Comparison of ENCODE assay signal across 13 mouse cellular contexts in the genomic region with DNA sequence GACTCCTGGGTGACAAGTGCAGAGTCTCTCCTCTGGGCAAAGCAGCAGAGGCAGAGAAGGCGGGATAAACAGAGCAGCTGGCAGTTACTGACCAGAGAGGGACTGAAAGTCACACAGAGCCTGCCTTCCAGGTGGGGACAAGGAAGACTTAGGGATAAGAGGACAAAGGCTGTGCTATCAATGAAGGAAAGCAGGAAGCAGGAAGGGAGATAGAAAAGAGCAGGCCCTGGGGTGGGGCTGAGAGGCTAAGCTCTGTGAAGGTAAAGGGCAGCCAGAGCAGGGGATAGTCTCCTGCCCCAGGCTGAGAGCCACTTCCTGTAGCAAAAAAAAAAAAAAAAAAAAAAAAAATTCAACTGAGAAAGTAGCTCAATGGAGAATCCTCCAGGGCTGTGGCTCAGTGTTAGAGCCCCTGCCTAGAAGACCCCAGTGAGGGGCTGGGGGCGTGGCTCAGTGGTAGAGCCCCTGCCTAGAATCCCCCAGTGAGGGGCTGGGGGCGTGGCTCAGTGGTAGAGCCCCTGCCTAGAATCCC. TPM values are rescaled to one million over a fixed set of nuclear protein-coding genes. Genes with fewer than 3 reads are reported as not detected.
DNase-seq lines count a peak whose midpoint lies in the region; ATAC-seq and TF ChIP-seq lines count a peak whose summit lies in the region.
"Had no signal": no experiment of that assay in that cellular context is flagged by ENCODE, and none has a peak within 500 bp of the region (broad histone marks: within the 10 kb centered on the region; RNA-seq: fewer than 3 reads in every experiment).

No protein-coding gene starts in this region.

- 86% methylated on average over 3 of the region's 3 CpGs for WGBS in kidney, adult 2 months
- 100% methylated on average over 2 of the region's 3 CpGs for WGBS in hindbrain, embryonic 14.5 days
- 88% methylated on average over 3 of the region's 3 CpGs for WGBS in midbrain, embryonic 15.5 days

- no peaks in the 10 kb centered on the region for H3K36me3 ChIP-seq in kidney, adult 2 months (ENCODE audit: control insufficient read depth, insufficient read depth, low read length)
- peaks cover 0 to 4% of the 10 kb centered on the region in 2 experiments; a peak in 1 of 4 replicates for H3K36me3 ChIP-seq in MEL (ENCODE audit: control insufficient read depth in 1 of 2, insufficient read depth in 2 of 2, low read length in 2 of 2)
- H3K36me3 ChIP-seq in hindbrain, embryonic 14.5 days (replicated peaks; ENCODE audit: control insufficient read depth, insufficient read depth): 0 out of 2 replicates have a peak, but pooled peaks cover 6% of the 10 kb centered on the region
- H3K36me3 ChIP-seq in midbrain, embryonic 15.5 days (replicated peaks): no peaks in the 10 kb centered on the region

- H3K27me3 ChIP-seq in kidney, adult 2 months (replicated peaks; ENCODE audit: control insufficient read depth, insufficient read depth, low read length): no peaks in the 10 kb centered on the region
- no peaks in the 10 kb centered on the region for H3K27me3 ChIP-seq in MEL (ENCODE audit: control insufficient read depth in 1 of 2, insufficient read depth in 2 of 2, low read length in 2 of 2)
- H3K27me3 ChIP-seq in hindbrain, embryonic 14.5 days (ENCODE audit: control insufficient read depth, insufficient read depth, low read length): no peaks in the 10 kb centered on the region
- H3K27me3 ChIP-seq in midbrain, embryonic 15.5 days (replicated peaks): no peaks in the 10 kb centered on the region

- ATAC-seq in hindbrain, embryonic 14.5 days (ENCODE audit: low FRiP score): no peak
- ATAC-seq in midbrain, embryonic 15.5 days (replicated peaks): no peak

- peaks cover 1% of the 10 kb centered on the region; the same call in 1 of the 2 replicates for H3K79me2 ChIP-seq in MEL (ENCODE audit: control insufficient read depth, insufficient read depth, low read length, poor library complexity)

- TF ChIP-seq RAD21 in MEL (IDR thresholded peaks at IDR 0.05; ENCODE audit: low read depth, low read length): no peak

- H3K4me1 ChIP-seq in kidney, adult 2 months (ENCODE audit: control insufficient read depth, insufficient read depth, low read length): peaks cover 43% of the 10 kb centered on the region
- H3K4me1 ChIP-seq in MEL (ENCODE audit: control insufficient read depth in 1 of 2, insufficient read depth in 2 of 2, low read length in 2 of 2): peaks cover 0 to 10% of the 10 kb centered on the region in 2 experiments; a peak in 3 of 4 replicates
- H3K4me1 ChIP-seq in hindbrain, embryonic 14.5 days (replicated peaks; ENCODE audit: control insufficient read depth, insufficient read depth, low read length): peaks cover 56% of the 10 kb centered on the region
- peaks cover 59% of the 10 kb centered on the region for H3K4me1 ChIP-seq in midbrain, embryonic 15.5 days

- TF ChIP-seq POLR2A in kidney, adult 2 months (IDR thresholded peaks at IDR 0.05; ENCODE audit: low read depth, low read length): no peak
- no peak for TF ChIP-seq POLR2A in MEL (IDR thresholded peaks at IDR 0.05; ENCODE audit: control insufficient read depth in 1 of 2, insufficient read depth in 1 of 2, low read depth in 1 of 2, low read length in 2 of 2, poor library complexity in 1 of 2)

- TF ChIP-seq EP300 in MEL (IDR thresholded peaks at IDR 0.05; ENCODE audit: low read depth in 1 of 2, low read length in 2 of 2): no peak

- H3K4me2 ChIP-seq in hindbrain, embryonic 14.5 days (replicated peaks): peak overlapping the region; percentile 88
- peak overlapping the region; percentile 93 for H3K4me2 ChIP-seq in midbrain, embryonic 15.5 days

- DNase-seq in kidney, adult 2 months: no peak
- no peak for DNase-seq in kidney, postnatal 25 days
- DNase-seq in MEL (ENCODE audit: low read depth, low spot score) (no peak), MN1 (ENCODE audit: low spot score) (no peak)
- DNase-seq in hindbrain, embryonic 14.5 days (ENCODE audit: low spot score): no peak
- no peak for DNase-seq in gastrocnemius, adult 18-20 months (ENCODE audit: low spot score)
- no peak for DNase-seq in layer of hippocampus, adult 11-12 months (ENCODE audit: low spot score)
- DNase-seq: gastrocnemius, postnatal 14 days; heart, postnatal 14 days; kidney, postnatal 4 days; lung, postnatal 14 days had no signal

- H3K27ac ChIP-seq in kidney, adult 2 months (ENCODE audit: insufficient read depth, low read depth, low read length): peak overlapping the region; percentile 37; the same call in 1 of the 2 replicates
- H3K27ac ChIP-seq in MEL (ENCODE audit: control insufficient read depth, low read depth, low read length): no peak overlapping the region
- H3K27ac ChIP-seq in hindbrain, embryonic 14.5 days: no peak overlapping the region
- no peak overlapping the region for H3K27ac ChIP-seq in midbrain, embryonic 15.5 days

- no peak overlapping the region for H3K9ac ChIP-seq in MEL (ENCODE audit: control insufficient read depth, low read depth, low read length, poor library complexity, severe bottlenecking)
- H3K9ac ChIP-seq in hindbrain, embryonic 14.5 days: peak overlapping the region; percentile 3; the same call in 1 of the 2 replicates
- H3K9ac ChIP-seq in midbrain, embryonic 15.5 days: no peak overlapping the region

- no peak for TF ChIP-seq CTCF in kidney, adult 2 months (conservative IDR thresholded peaks at IDR 0.05; ENCODE audit: insufficient read depth, insufficient read length, low read depth, low read length)
- no peak for TF ChIP-seq CTCF in MEL (IDR thresholded peaks at IDR 0.05 in 2 of 3, conservative IDR thresholded peaks at IDR 0.05 in 1 of 3; ENCODE audit: control insufficient read depth in 1 of 3, insufficient read depth in 1 of 3, low read depth in 2 of 3, low read length in 3 of 3, poor library complexity in 1 of 3, severe bottlenecking in 1 of 3)

- no peak overlapping the region for H3K4me3 ChIP-seq in kidney, adult 2 months (ENCODE audit: insufficient read depth, low read depth, low read length)
- H3K4me3 ChIP-seq in MEL (ENCODE audit: control insufficient read depth in 1 of 2, insufficient read depth in 1 of 2, low read depth in 2 of 2, low read length in 2 of 2): no peak overlapping the region
- peak overlapping the region; percentile 12; the same call in 1 of the 2 replicates for H3K4me3 ChIP-seq in hindbrain, embryonic 14.5 days (replicated peaks; ENCODE audit: low read length)
- peak overlapping the region; percentile 81; the same call in 1 of the 2 replicates for H3K4me3 ChIP-seq in midbrain, embryonic 15.5 days

- H3K9me3 ChIP-seq in MEL (replicated peaks; ENCODE audit: insufficient read depth, low read length): no peaks in the 10 kb centered on the region
- H3K9me3 ChIP-seq in hindbrain, embryonic 14.5 days (ENCODE audit: control insufficient read depth, low read length): no peaks in the 10 kb centered on the region
- H3K9me3 ChIP-seq in midbrain, embryonic 15.5 days: no peaks in the 10 kb centered on the region

TF ChIP-seq in MEL, 35 proteins besides CTCF, POLR2A, EP300 and RAD21:
- TF ChIP-seq ZNF384 (IDR thresholded peaks at IDR 0.05; ENCODE audit: low read depth, low read length): peak; percentile 71
- TF ChIP-seq KAT2A (conservative IDR thresholded peaks at IDR 0.05; ENCODE audit: low read depth, low read length): no peak
- TF ChIP-seq USF1 (IDR thresholded peaks at IDR 0.05; ENCODE audit: low read depth, low read length): no peak

RNA-seq across cellular contexts. Expression of a gene that starts 2.5 kb away (rescaled TPM):
- polyA plus RNA-seq in kidney, adult 2 months (2012; rRNA removed): 22.4 and 25.2 TPM in 2 replicates
- total RNA-seq in MEL (2012; rRNA removed): 3.5 and 4.4 TPM in 2 replicates
- 1 to 10 TPM in 1 of 2 experiments, not detected in 1; 7.4 TPM for polyA plus RNA-seq in MEL (2012; ENCODE audit: insufficient read depth in 1 of 2, insufficient read length in 2 of 2, low read depth in 1 of 2, low replicate concordance in 2 of 2, missing spikeins in 1 of 2)
- polyA plus RNA-seq in hindbrain, embryonic 14.5 days (2014; fragmentation: Nextera tagmentation; extraction: Ambion mirVana): 16.3 and 16.8 TPM in 2 replicates
- polyA plus RNA-seq in midbrain, embryonic 15.5 days (2015; fragmentation: Nextera tagmentation; extraction: Ambion mirVana): 16.1 and 16.9 TPM in 2 replicates
- total RNA-seq in gastrocnemius, adult 18-20 months (2021): 1 to 10 TPM; 1.7 to 3.0 TPM

RNA-seq across cellular contexts. Expression of a gene that starts 10.3 kb away (rescaled TPM):
- 0.34 and 0.48 TPM in 2 replicates for polyA plus RNA-seq in kidney, adult 2 months (2012; rRNA removed)
- 0.07 TPM in 1 of 2 replicates, not detected in the other for total RNA-seq in MEL (2012; rRNA removed)
- polyA plus RNA-seq in MEL (2012; ENCODE audit: insufficient read depth in 1 of 2, insufficient read length in 2 of 2, low read depth in 1 of 2, low replicate concordance in 2 of 2, missing spikeins in 1 of 2): under 1 TPM in 1 of 2 experiments, not detected in 1; 0.21 TPM
- 0.25 and 0.39 TPM in 2 replicates for polyA plus RNA-seq in hindbrain, embryonic 14.5 days (2014; fragmentation: Nextera tagmentation; extraction: Ambion mirVana)
- 0.64 and 0.98 TPM in 2 replicates for polyA plus RNA-seq in midbrain, embryonic 15.5 days (2015; fragmentation: Nextera tagmentation; extraction: Ambion mirVana)
- total RNA-seq in gastrocnemius, adult 18-20 months (2021): not detected
- total RNA-seq: heart, postnatal 14 days had no signal
- polyA plus RNA-seq: neural tube, embryonic 11.5 days had no signal

RNA-seq across cellular contexts. Expression of a gene that starts 31.5 kb away (rescaled TPM):
- 65.5 and 76.4 TPM in 2 replicates for polyA plus RNA-seq in kidney, adult 2 months (2012; rRNA removed)
- 268 and 304 TPM in 2 replicates for total RNA-seq in MEL (2012; rRNA removed)
- 100 to 1,000 TPM in 1 of 2 experiments, not detected in 1; 424 TPM for polyA plus RNA-seq in MEL (2012; ENCODE audit: insufficient read depth in 1 of 2, insufficient read length in 2 of 2, low read depth in 1 of 2, low replicate concordance in 2 of 2, missing spikeins in 1 of 2)
- polyA plus RNA-seq in hindbrain, embryonic 14.5 days (2014; fragmentation: Nextera tagmentation; extraction: Ambion mirVana): 174 and 178 TPM in 2 replicates
- polyA plus RNA-seq in midbrain, embryonic 15.5 days (2015; fragmentation: Nextera tagmentation; extraction: Ambion mirVana): 191 and 194 TPM in 2 replicates
- total RNA-seq in gastrocnemius, adult 18-20 months (2021): 10 to 100 TPM; 17.6 to 18.9 TPM

Comparison
In these comparisons a context has a peak if more than half of its experiments do, and no peak if none do; other contexts are left out.
1. H3K4me3 ChIP-seq: peak in hindbrain, embryonic 14.5 days (single experiment) and midbrain, embryonic 15.5 days (single experiment); none in kidney, adult 2 months (single experiment) and MEL (0 of 2).